In the genomic region with DNA sequence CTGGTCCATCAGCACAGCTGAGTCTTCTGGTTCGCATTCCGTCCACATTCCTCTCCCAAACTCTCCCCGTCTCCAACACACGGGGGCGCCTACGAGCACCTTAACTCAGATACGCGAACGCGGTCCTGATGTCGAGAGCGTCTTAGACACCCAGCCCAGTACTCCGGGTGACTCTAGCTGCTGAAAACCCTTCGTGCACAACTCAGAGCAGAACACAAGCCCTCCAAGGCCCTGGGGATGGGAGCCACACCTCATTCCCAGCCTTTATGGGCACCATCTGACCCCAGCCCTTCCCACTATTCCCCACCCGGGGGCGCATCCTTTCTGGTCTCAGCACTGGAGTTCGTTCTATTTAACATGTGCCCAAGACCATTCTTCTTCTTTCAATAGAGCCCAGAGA, we compare ENCODE assay signal across 8 mouse cellular contexts. TPM values are rescaled to one million over a fixed set of nuclear protein-coding genes. Genes with fewer than 3 reads are reported as not detected.
DNase-seq lines count a peak whose midpoint lies in the region; ATAC-seq and TF ChIP-seq lines count a peak whose summit lies in the region.

No protein-coding gene starts in this region.

- peak; percentile 49 for ATAC-seq in forebrain, embryonic 16.5 days
- peak; percentile 24; the same call in 1 of the 2 replicates for ATAC-seq in lung, embryonic 15.5 days (ENCODE audit: borderline replicate concordance, extremely low read depth, low FRiP score, low TSS enrichment)

- peak; percentile 64 for TF ChIP-seq CTCF in E14TG2a.4 (conservative IDR thresholded peaks at IDR 0.05; ENCODE audit: low read length)
- TF ChIP-seq CTCF in olfactory bulb, adult 2 months (IDR thresholded peaks at IDR 0.05; ENCODE audit: insufficient read depth, low read depth, low read length), result peak; percentile 91
- TF ChIP-seq CTCF in thymus, adult 2 months (IDR thresholded peaks at IDR 0.05; ENCODE audit: borderline replicate concordance, control insufficient read depth, extremely low read depth, insufficient read depth, low read length, poor library complexity), result peak; percentile 98

- H3K4me2 ChIP-seq in forebrain, embryonic 16.5 days (ENCODE audit: low read length), result peak overlapping the region; percentile 70
- peak overlapping the region; percentile 68 for H3K4me2 ChIP-seq in lung, embryonic 15.5 days

- peaks cover 47% of the 10 kb centered on the region for H3K27me3 ChIP-seq in E14TG2a.4 (ENCODE audit: insufficient read depth, low read length)
- H3K27me3 ChIP-seq in forebrain, embryonic 16.5 days (replicated peaks; ENCODE audit: control insufficient read depth, insufficient read depth, low read length), result no peaks in the 10 kb centered on the region
- peaks cover 9% of the 10 kb centered on the region for H3K27me3 ChIP-seq in hindbrain, embryonic 10.5 days (ENCODE audit: insufficient read depth, poor library complexity, severe bottlenecking)
- no peaks in the 10 kb centered on the region for H3K27me3 ChIP-seq in lung, embryonic 15.5 days
- no peaks in the 10 kb centered on the region for H3K27me3 ChIP-seq in thymus, adult 2 months (ENCODE audit: control insufficient read depth, insufficient read depth, low read length)

- H3K9ac ChIP-seq in forebrain, embryonic 16.5 days (replicated peaks; ENCODE audit: low read depth, low read length), result peak overlapping the region; percentile 58
- H3K9ac ChIP-seq in lung, embryonic 15.5 days, result peak overlapping the region; percentile 16

- H3K9me3 ChIP-seq in E14TG2a.4 (ENCODE audit: low read length), result no peaks in the 10 kb centered on the region
- H3K9me3 ChIP-seq in forebrain, embryonic 16.5 days (ENCODE audit: control insufficient read depth, low read length), result no peaks in the 10 kb centered on the region
- H3K9me3 ChIP-seq in hindbrain, embryonic 10.5 days, result no peaks in the 10 kb centered on the region
- no peaks in the 10 kb centered on the region for H3K9me3 ChIP-seq in lung, embryonic 15.5 days

- H3K4me3 ChIP-seq in E14TG2a.4 (replicated peaks; ENCODE audit: low read length), result peak overlapping the region; percentile 63
- peak overlapping the region; percentile 46 for H3K4me3 ChIP-seq in forebrain, embryonic 16.5 days (replicated peaks; ENCODE audit: low read length)
- H3K4me3 ChIP-seq in hindbrain, embryonic 10.5 days, result peak overlapping the region; percentile 50
- H3K4me3 ChIP-seq in lung, embryonic 15.5 days, result peak overlapping the region; percentile 22
- peak overlapping the region; percentile 46 for H3K4me3 ChIP-seq in olfactory bulb, adult 2 months (ENCODE audit: insufficient read depth, low read depth, low read length)
- H3K4me3 ChIP-seq in thymus, adult 2 months (ENCODE audit: control insufficient read depth, insufficient read depth, low read length), result peak overlapping the region; percentile 42

- WGBS in forebrain, embryonic 16.5 days, result under 1% methylated on average over 17 of the region's 17 CpGs
- WGBS in hindbrain, embryonic 10.5 days, result under 1% methylated on average over 17 of the region's 17 CpGs
- under 1% methylated on average over 17 of the region's 17 CpGs for WGBS in lung, embryonic 15.5 days
- 2% methylated on average over 17 of the region's 17 CpGs for WGBS in olfactory bulb, adult 2 months
- 1% methylated on average over 17 of the region's 17 CpGs for WGBS in thymus, adult 2 months

- peak; percentile 72 for DNase-seq in cerebellum, adult 11 months
- DNase-seq in hindbrain, embryonic 10.5 days (ENCODE audit: low spot score), result peak; percentile 85
- peak; percentile 82 for DNase-seq in layer of hippocampus, adult 9-10 months (ENCODE audit: low spot score)
- peak; percentile 77 for DNase-seq in thymus, adult 2 months

- H3K27ac ChIP-seq in forebrain, embryonic 16.5 days (ENCODE audit: low read length), result peak overlapping the region; percentile 45; the same call in 1 of the 2 replicates
- H3K27ac ChIP-seq in hindbrain, embryonic 10.5 days, result peak overlapping the region; percentile 76
- no peak overlapping the region for H3K27ac ChIP-seq in lung, embryonic 15.5 days
- no peak overlapping the region for H3K27ac ChIP-seq in olfactory bulb, adult 2 months (ENCODE audit: insufficient read depth, low read depth, low read length)
- no peak overlapping the region for H3K27ac ChIP-seq in thymus, adult 2 months (ENCODE audit: control insufficient read depth, insufficient read depth, low read length)

- H3K4me1 ChIP-seq in E14TG2a.4 (replicated peaks; ENCODE audit: low read depth, low read length), result peaks cover 53% of the 10 kb centered on the region
- peaks cover 38% of the 10 kb centered on the region for H3K4me1 ChIP-seq in forebrain, embryonic 16.5 days (replicated peaks; ENCODE audit: control insufficient read depth, insufficient read depth, low read length)
- peaks cover 36% of the 10 kb centered on the region for H3K4me1 ChIP-seq in hindbrain, embryonic 10.5 days (replicated peaks)
- peaks cover 53% of the 10 kb centered on the region for H3K4me1 ChIP-seq in lung, embryonic 15.5 days
- peaks cover 21% of the 10 kb centered on the region for H3K4me1 ChIP-seq in olfactory bulb, adult 2 months (ENCODE audit: control insufficient read depth, insufficient read depth, low read length)
- peaks cover 33% of the 10 kb centered on the region for H3K4me1 ChIP-seq in thymus, adult 2 months (replicated peaks; ENCODE audit: control insufficient read depth, insufficient read depth, low read length)

- H3K36me3 ChIP-seq in E14TG2a.4 (ENCODE audit: insufficient read depth, low read length), result no peaks in the 10 kb centered on the region
- no peaks in the 10 kb centered on the region for H3K36me3 ChIP-seq in forebrain, embryonic 16.5 days (ENCODE audit: control insufficient read depth, insufficient read depth)
- peaks cover 5% of the 10 kb centered on the region for H3K36me3 ChIP-seq in hindbrain, embryonic 10.5 days
- no peaks in the 10 kb centered on the region for H3K36me3 ChIP-seq in lung, embryonic 15.5 days
- no peaks in the 10 kb centered on the region for H3K36me3 ChIP-seq in thymus, adult 2 months (ENCODE audit: control insufficient read depth, insufficient read depth, low read length)

- TF ChIP-seq POLR2A in olfactory bulb, adult 2 months (IDR thresholded peaks at IDR 0.05; ENCODE audit: insufficient read depth, low read depth, low read length), result no peak
- TF ChIP-seq POLR2A in thymus, adult 2 months (IDR thresholded peaks at IDR 0.05; ENCODE audit: control insufficient read depth, extremely low read depth, insufficient read depth, low read length, poor library complexity), result no peak

RNA-seq across cellular contexts. Expression of a gene that starts 27.3 kb away (rescaled TPM):
- 0.83 and 0.90 TPM in 2 replicates for polyA plus RNA-seq in forebrain, embryonic 16.5 days (2015; fragmentation: Nextera tagmentation; extraction: Ambion mirVana)
- polyA plus RNA-seq in hindbrain, embryonic 10.5 days (2016; fragmentation: Nextera tagmentation; extraction: Ambion mirVana), result 1.8 and 2.2 TPM in 2 replicates
- polyA plus RNA-seq in lung, embryonic 15.5 days (2015; fragmentation: Nextera tagmentation; extraction: Ambion mirVana), result 2.5 TPM in 2 replicates
- not detected in 2 replicates for polyA plus RNA-seq in olfactory bulb, adult 2 months (2012; ENCODE audit: insufficient read depth, insufficient read length, low replicate concordance, missing spikeins)
- polyA plus RNA-seq in thymus, adult 2 months (2012; rRNA removed), result 2.1 and 4.5 TPM in 2 replicates

Comparison
In these comparisons a context has a peak if more than half of its experiments do, and no peak if none do; other contexts are left out.
1. H3K27ac ChIP-seq: peak in forebrain, embryonic 16.5 days (single experiment) and hindbrain, embryonic 10.5 days (single experiment); none in lung, embryonic 15.5 days (single experiment), olfactory bulb, adult 2 months (single experiment) and thymus, adult 2 months (single experiment).
2. Peak in every context shown above with its lines, with median percentiles within 50 percentile points of each other: H3K4me3 ChIP-seq, CTCF ChIP-seq and DNase-seq.